Mouse (Mus musculus) bone marrow, adult 2 months (tissue): ENCODE results near the gene Mpped2.

Experiments
- CTCF ChIP-seq: fragments of 200-500 bp; IDR thresholded peaks from 2 replicates; pipeline ENCODE4 v1.5.1; 2011; ENCODE audit warnings: low read length, control low read depth; ENCODE audit not compliant: control insufficient read depth, insufficient read depth
- POLR2A ChIP-seq: fragments of 200-500 bp; IDR thresholded peaks from 2 replicates; pipeline ENCODE4 v1.6.1; 2011; ENCODE audit warnings: low read depth, mild to moderate bottlenecking, control low read depth, low read length, borderline replicate concordance; ENCODE audit not compliant: control insufficient read depth

DNA sequence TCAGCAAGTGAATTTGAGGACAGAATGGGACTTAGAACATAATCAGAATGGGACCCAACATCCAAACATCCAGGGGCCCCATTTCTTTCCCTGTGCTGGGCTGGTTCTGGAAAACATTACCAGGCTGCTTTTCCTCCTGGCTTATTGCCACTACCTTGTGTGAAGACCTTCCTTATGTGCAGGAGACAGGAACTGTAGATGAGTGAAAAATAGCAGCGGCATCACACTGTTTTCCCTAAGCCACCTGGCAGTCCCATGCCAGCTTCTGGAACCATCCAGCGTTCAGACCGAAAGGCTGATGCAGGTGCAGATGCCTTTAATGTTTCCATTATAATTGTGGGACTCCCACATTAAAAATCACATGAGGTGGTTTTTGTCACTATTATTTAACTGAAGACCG lies 164.2 kb downstream of the Mpped2 start:
- no peak for TF ChIP-seq POLR2A
- TF ChIP-seq CTCF, result no peak
